Mouse (Mus musculus) monocyte, adult 2 months (primary cell): ENCODE data around the gene Habp2.

Experiments
- DNase-seq, 2 experiments: peaks; one replicate each; pipeline ENCODE4 v3.0.0; 2022; ENCODE audit warnings: low spot score in 2 of 2, low read depth in 1 of 2

Gene Habp2

GRCm38 (mm10) chr19:56294654-56295399 is 7.9 kb downstream of the Habp2 start:
- DNase-seq = peak; percentile 7 to 34

- no peak for DNase-seq
Observed at GRCm38 (mm10) chr19:56296668-56297067, 9.7 kb downstream of the Habp2 start.

GRCm38 (mm10) chr19:56297264-56297663 is 10.3 kb downstream of the Habp2 start:
- no peak for DNase-seq

- no peak for DNase-seq
Observed at GRCm38 (mm10) chr19:56300835-56301234, 13.9 kb downstream of the Habp2 start.

GRCm38 (mm10) chr19:56316531-56316930 is 29.6 kb downstream of the Habp2 start:
- DNase-seq = no peak

- no peak for DNase-seq
Observed at GRCm38 (mm10) chr19:56319219-56319618, 32.3 kb downstream of the Habp2 start.

GRCm38 (mm10) chr19:56319629-56320028 is 32.7 kb downstream of the Habp2 start:
- no peak for DNase-seq

- DNase-seq = no peak
Observed at GRCm38 (mm10) chr19:56320186-56320860, 33.4 kb downstream of the Habp2 start.

GRCm38 (mm10) chr19:56321303-56321920 is 34.5 kb downstream of the Habp2 start:
- DNase-seq = no peak

- no peak for DNase-seq
Observed at GRCm38 (mm10) chr19:56325676-56326075, 38.7 kb downstream of the Habp2 start.

- DNase-seq = no peak
Observed at GRCm38 (mm10) chr19:56326243-56326855, 39.4 kb downstream of the Habp2 start.

- no peak for DNase-seq
Observed at GRCm38 (mm10) chr19:56336321-56336720, 49.4 kb downstream of the Habp2 start.

GRCm38 (mm10) chr19:56336826-56337225 is 49.9 kb downstream of the Habp2 start:
- DNase-seq = no peak

GRCm38 (mm10) chr19:56342006-56342405 is 55.1 kb downstream of the Habp2 start:
- DNase-seq = no peak

- no peak for DNase-seq
Observed at GRCm38 (mm10) chr19:56343869-56344563, 57.1 kb downstream of the Habp2 start.

- no peak for DNase-seq
Observed at GRCm38 (mm10) chr19:56346016-56346415, 59.1 kb downstream of the Habp2 start.

GRCm38 (mm10) chr19:56346750-56347149 is 59.8 kb downstream of the Habp2 start:
- no peak for DNase-seq

GRCm38 (mm10) chr19:56349295-56349694 is 62.4 kb downstream of the Habp2 start:
- no peak for DNase-seq

GRCm38 (mm10) chr19:56353689-56354088 is 66.8 kb downstream of the Habp2 start:
- DNase-seq = no peak

- no peak for DNase-seq
Observed at GRCm38 (mm10) chr19:56355201-56355600, 68.3 kb downstream of the Habp2 start.
